Mouse (Mus musculus) cerebellum, adult 18-20 months (tissue): ENCODE measurements around the gene Abcb7.

Experiments used
- DNase-seq, 2 experiments: peaks; one replicate each; pipeline ENCODE4 v3.0.0; 2021

Gene Abcb7

GRCm38 (mm10) chrX:104413183-104413983 is at the start of gene Abcb7:
TSS of gene Abcb7 (minus strand) at chrX:104413856.
- peak; percentile 83 to 85 for DNase-seq

DNA sequence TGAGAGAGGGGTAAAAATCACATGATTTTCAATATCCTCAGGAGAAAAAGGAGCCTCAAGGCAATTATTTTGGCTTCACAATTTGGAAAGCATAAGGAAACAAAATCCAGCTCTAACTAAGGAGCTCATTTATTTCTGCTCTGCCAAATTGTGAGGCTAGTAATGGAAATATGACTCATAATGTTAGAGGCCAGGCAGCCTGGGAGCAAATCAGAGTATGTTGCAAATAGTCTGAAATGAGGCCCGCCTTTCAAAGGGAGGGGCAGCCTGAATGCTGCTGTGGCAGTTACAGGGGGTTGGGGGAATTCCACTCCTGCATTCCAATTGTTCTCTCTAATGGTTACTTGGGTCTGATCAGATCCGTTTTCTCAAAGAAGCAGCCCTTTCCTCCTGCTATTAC is 48.1 kb upstream of the Abcb7 start:
- no peak for DNase-seq

DNA sequence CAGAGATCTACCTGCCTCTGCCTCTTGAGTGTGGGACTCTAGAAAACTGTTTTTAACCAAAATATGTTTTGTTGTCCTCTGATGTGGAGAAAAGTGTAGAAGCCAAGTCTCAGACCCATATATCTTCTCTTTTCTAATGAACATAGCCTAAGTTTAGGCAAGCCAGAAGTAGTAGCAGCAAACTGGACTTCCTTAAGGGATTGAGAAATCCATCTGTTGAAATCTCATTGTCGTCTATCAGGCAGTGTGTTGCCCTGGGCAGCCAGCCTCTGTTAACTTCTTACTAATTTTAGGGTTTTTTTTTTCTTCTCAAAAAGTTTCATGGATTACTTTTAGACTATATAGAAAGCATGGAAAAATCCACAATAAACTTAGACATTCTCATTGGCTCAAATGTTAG is 38.8 kb upstream of the Abcb7 start:
- DNase-seq, result no peak

DNA sequence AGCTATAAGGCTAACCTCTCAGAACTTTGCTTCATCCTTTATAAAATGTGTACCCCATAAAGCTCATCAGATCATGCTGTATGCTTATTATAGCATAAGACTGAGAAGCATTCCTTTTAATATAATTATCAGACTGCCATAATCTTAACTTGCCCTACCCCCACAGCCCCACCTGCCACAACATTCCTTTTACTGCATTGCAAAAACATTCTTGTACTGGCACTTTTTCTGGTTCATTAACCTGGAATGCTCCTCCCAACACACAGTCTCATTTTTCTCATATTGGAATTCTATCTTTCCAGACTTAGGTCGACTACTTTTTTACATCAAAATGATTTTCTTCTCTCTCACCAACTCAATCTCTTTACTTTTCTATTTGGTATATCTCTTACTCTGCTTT is 19.8 kb upstream of the Abcb7 start:
- DNase-seq, result no peak

DNA sequence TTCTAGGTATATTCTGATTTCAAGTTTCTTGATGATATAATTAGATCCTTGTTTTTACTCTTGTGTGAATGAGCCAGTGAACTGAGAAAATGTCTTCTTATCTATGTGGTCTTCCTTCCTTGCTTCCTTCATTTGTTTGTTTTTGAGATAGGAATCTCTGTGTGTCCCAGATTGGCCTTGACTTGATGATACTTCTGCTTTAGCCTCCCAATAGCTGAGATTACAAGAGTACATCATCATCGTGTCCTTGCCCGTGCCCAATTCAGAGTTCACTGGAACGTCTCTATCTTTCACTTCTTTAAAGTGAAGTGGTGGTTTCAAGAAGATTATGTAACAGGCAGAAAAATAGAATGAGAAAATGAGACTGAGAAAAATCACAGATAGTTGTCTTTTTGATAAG is 14.5 kb upstream of the Abcb7 start:
- no peak for DNase-seq

- no peak for DNase-seq
Observed at GRCm38 (mm10) chrX:104413995-104414394, 339 bp upstream of the Abcb7 start.

GRCm38 (mm10) chrX:104408137-104408536 is 5.5 kb downstream of the Abcb7 start:
- DNase-seq, result no peak

- no peak for DNase-seq
Observed at GRCm38 (mm10) chrX:104402463-104402862, 11.2 kb downstream of the Abcb7 start.

DNA sequence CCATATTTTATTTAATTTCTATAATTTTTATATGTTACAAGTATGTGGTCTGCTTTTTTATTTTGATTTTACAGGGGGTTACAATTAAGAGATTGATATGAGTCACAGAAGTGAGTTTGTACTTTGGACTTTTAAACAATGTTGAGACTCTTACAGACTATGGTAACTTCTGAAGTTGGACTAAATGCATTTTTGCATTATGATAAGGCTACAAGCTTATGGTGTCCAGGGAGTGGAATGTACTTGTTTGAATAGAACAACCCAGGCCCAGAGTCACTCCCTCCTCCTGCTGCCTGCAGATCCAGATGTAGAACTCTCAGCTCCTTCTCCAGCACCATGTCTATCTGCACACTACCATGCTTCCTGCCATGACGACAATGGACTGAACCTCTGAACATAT is 12.5 kb downstream of the Abcb7 start:
- DNase-seq, result no peak

DNA sequence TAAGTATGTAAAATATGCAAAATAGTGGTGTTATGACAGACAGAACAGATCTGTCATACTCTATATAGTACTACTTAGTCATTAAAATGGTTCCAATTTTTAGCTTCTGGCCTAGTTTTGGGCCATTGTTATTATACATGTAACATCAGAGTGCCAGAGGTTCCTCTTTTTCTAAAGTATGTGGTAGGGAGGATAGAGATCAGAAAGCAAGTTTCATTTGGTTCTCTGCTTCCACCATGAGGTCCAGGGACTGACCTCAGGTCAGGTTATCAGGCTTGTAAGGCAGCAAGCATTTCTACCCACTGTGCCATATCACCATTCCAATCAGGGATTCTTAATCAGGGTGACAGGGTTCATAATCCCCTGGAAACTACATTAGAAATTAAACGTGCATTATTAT is 16.1 kb downstream of the Abcb7 start:
- DNase-seq, result no peak

GRCm38 (mm10) chrX:104359686-104360085 is 54.0 kb downstream of the Abcb7 start:
- DNase-seq, result no peak

- DNase-seq, result no peak
Observed at GRCm38 (mm10) chrX:104355842-104356241, 57.8 kb downstream of the Abcb7 start.

GRCm38 (mm10) chrX:104348146-104348545 is 65.5 kb downstream of the Abcb7 start:
- DNase-seq, result peak; percentile 15 to 31

GRCm38 (mm10) chrX:104291721-104292120 is 121.9 kb downstream of the Abcb7 start:
- DNase-seq, result no peak

DNA sequence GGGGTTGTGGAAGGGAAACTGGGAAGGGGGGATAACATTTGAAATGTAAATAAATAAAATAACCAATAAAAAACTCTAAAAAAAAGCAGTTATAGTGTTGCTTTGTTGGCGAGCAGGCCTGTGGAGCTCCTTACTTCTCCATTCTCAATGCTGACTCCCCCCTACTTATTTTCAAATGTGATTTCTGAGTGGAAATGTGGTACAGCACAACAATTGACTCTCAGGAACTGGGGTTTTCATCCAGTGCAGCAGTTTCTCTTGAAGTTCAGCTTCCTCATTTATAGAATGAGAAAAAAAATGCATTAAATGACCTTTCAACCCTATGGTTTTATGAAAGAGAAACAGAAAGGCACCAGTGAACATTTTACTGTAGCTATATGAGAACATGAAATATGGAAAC is 133.8 kb downstream of the Abcb7 start:
- no peak for DNase-seq

DNA sequence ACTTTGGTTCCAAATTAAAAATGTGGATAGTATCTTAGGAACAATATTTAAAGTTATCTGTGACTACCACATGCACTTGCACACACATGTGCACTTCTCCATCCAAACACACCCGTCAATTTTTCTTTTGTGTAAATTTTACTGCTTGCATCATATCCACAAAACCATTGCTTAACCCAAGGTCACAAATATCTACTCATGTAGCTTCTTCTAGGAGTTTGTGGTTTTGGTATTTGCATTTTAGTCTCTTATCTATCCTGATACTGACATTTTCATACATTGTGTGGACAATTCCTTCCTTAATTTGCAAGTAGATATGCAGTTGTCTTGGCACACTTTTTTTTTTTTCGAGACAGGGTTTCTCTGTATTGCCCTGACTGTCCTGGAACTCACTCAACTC is 149.3 kb downstream of the Abcb7 start:
- no peak for DNase-seq

GRCm38 (mm10) chrX:104262468-104262867 is 151.2 kb downstream of the Abcb7 start:
- no peak for DNase-seq

GRCm38 (mm10) chrX:104256561-104256960 is 157.1 kb downstream of the Abcb7 start:
- DNase-seq, result no peak
